Mouse (Mus musculus) lung, adult 18-20 months (tissue): ENCODE measurements at regions not wholly inside any gene's neighbourhood (a gene's known extent, or its start where the extent isn't known, plus 50 kb on each side); places are given as distances from the start of the nearest gene placed in this dataset.
"Not testable (repeated sequence)": the region's sequence is repeated elsewhere in the genome, so short reads cannot be mapped to it uniquely, and the experiment has no call there.

ENCODE experiments used
- DNase-seq, 2 experiments: peaks; one replicate each; pipeline ENCODE4 v3.0.0; 2022; ENCODE audit warnings: mixed read lengths in 2 of 2

DNA sequence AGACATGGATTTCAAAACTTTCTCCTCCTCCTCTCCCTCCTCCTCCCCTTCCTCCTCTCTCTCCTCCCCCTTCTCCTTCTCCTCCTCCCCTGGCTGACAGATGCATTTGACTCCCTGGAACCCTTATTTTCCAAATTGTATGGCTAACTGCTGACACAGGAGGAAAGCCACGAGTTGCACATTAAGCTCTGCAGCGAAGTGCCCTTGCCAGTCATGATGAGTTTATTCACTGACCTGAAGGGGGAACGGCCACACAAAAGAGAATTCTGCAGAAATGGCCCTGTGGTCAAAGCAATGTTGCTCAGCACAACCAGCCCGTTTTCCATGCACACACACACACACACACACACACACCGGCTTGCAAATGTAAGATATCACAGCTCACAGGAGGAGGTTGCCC is 112.6 kb downstream of the Tomm20 start:
- peak in 1 of 2 experiments; percentile 36 for DNase-seq

DNA sequence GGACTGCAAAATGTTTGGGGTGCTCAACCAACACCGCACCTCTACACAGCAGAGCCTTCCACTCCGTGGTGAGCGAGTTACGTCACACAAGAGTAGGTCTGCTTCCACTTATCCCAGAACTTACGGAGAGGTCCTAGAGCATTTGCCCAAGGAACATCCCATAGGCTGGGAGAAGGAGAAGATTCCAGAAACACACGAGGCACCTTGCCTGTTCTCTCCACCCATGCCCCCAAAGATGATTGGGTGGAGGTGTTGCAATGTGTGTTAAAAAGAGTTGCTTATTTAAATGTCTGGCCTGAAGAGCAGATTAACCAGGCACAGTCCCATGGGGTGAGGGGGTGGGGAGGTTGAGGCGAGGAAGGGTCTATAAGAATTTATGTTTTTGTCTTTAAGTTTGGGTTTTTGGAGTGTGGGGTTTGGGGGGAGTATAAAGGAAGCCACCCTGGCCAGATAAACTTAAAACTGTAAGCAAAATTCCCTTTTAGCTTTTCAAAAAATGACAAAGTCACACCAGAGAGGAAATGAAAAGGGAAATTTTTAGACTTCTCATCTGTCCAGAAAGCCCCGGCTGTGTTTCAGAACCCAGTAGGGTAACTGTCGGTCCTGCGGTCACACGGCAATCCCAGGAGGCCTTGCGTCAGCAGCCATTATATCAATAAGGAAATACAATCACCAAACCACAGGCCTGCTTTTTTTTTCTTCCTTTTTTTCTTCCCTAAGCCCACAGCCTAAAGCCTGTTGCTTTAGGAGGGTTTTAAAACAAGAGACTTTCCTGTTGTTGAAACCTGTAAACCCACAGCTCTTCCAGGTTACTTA is 113.3 kb downstream of the Tomm20 start:
- peak; percentile 77 to 83 for DNase-seq

DNA sequence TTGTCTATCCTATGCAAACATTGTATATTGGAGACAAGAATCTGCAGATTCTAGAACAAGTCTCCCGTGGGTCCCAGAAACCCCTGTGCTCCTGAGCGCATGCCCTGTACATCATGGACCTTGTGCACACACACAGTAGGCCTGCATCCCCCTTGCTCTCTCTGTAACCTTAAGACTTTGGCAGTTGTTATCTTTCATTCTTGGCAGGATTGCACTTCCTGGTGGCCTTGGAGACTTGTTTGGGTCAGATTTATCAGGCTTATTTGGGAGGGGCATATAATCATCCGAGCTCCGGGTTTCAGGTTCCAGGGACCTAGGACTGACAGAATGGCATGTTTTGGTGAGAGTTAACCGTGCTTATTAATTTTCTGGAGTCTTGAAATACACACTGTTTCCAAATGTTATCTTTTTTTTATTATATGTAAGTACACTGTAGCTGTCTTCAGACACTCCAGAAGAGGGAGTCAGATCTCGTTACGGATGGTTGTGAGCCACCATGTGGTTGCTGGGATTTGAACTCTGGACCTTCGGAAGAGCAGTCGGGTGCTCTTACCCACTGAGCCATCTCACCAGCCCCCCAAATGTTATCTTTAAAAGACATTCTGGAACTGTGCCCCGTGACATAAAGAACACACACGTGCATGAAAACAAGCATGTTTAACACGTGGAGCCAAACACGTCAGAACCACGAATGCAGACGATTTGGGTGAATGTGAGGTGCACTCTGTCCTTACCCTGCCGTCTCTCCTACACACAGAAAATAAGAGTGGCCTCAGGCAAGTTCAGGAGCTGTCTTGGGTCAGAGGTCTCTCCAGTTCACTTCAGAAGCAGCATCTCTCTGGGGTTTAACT is 114.1 kb downstream of the Tomm20 start:
- no peak for DNase-seq

DNA sequence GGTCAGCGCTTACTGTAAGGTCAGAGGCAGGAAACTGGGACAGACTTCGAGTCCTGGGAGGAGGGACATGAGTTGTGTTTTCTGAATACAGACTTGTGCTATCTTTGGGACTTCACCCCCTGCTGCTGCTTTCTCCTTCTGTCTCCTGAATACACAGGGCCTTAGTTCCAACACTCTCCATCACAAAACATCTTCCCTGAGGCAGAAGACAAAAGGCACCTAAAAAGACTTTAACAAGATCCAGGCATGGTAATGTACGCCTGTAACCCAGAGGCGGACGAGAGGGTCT is 115.5 kb downstream of the Tomm20 start:
- no peak for DNase-seq

DNA sequence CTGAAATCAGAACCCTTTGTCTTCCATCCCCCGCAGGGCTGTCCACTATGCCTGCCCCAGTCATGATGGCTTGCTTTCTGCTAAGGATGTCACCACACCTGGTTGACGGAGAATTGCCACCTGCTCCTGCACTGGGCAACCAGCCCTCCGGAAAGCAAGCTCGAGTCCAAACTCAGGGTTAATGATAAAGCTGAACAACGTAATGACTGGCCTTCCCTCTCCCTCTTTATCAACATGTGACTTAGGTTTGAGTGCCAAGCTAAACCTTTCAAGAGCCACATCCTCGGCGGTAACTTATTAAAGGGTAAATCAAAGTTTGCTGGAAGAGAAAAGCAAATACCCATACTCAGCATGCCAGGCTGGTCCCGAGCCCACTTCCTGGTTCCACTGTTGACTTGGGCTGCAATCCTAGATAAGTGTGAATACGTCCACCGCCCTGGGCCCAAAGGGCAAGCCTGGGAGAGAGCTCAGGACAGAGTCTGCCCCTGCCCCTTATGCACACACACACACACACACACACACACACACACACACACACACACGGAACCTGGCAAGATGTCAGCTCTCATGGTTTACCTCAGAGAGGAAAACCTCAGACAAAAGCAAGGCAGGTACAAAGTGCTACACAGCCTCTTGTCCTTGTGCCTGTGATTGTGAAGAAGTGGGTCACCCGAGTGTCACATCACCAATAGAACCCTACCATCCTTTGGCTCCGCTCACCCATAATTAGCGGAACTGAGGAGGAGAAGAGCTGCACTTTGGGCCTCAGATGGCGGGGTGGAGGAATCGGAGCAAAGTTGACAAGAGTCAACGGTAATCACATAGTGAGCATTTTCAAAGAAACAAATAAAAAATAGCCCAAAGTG is 116.0 kb downstream of the Tomm20 start:
- DNase-seq, result peak; percentile 92 to 94

DNA sequence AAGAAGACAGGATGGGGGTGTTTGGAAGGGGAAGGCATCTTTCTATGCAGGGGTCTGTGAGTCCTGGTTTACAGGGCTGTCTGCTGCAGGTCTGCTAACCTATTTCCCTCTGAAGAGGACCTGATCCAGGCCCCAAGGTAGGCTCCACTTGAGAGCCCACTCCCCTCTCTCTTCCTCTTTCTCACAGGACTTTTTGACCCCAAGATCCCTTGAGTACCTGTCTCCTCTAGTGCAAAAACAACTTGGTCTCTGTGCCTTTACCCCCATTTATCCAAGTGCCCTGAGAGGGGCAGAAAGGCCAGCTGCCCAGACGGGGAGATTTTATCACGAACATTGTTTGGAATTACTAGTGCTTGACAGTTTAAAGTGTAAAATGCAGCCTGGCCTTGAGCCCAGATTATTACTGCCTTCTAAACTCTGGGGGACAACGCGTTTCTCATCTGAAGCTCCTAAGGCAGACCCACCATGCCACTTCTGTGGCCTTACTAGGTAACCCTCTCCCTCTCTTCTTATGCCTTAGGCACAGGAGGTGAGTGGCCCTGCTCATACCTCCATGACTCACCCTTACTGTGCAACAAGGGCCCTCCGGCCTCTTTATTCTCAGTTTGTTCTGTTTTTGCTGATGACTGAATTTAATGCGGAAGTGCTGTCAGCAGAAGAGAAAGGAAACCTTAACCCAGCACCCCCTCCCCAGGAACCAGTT is 117.8 kb downstream of the Tomm20 start:
- peak; percentile 57 to 71 for DNase-seq

DNA sequence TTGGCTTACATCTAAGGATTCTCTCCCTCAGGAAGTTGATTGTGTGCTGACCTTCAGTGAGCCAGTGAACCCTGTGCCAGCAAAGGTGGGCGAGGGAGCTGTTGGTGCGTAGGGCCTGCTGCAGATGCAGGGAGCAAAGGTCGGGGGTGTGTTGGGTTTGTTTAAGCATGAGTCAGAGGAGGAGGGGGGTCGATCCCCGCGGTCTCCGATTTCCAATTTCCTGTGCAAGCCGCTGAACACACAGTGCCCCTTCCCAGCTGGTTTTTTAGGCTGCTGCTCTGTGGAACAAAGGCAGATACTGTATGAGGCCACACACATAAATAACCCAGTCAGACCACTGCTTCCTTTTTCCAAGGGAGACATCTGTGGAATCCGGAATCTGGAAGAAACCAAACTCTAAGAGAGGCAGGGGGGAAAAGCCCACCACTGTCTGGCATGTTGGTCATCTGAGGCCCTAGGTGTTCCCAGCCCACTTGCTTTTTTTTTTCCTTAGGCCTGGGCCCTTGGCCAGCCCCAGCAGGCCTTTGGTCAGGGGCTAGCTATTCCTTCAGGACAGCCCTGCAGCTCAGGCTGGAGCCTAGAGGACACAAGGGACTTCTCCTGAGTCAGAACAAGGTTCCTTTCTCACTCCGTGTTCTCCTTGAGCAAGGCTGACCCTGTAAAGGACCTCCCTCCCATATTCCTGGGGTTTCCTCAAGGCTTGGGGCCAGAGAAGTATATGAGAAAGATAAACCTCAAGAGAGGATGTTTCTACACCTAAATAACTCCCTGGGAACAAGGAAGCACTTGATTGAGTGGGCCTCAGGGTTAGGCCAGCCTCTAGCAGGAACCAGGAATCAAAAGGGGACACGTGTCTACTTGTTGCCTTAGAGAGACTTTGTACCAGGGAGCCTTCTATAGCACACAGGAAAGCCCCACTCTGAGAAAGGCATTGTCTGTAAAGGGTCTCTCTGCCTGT is 119.0 kb downstream of the Tomm20 start:
- DNase-seq, result peak; percentile 67 to 80

DNA sequence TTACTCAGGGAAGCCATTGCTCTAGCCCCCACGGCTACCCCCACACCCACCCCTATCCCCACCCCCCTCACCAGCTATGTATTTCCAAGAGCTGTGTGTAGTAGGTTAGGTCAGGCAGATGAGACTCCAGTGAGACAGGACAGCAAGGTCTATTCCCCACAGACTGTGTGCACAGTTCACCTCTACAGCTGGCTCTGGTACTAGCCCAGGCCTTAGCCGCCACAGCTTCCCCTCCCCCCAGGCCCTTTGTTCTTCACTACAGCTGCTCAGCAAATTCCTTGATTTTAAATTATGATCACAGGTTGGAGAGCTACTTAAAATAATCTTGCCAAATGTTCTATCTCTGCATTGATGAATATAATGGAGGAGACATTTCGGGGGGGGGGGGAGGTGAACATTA is 119.8 kb downstream of the Tomm20 start:
- DNase-seq, result peak in 1 of 2 experiments; percentile 50

DNA sequence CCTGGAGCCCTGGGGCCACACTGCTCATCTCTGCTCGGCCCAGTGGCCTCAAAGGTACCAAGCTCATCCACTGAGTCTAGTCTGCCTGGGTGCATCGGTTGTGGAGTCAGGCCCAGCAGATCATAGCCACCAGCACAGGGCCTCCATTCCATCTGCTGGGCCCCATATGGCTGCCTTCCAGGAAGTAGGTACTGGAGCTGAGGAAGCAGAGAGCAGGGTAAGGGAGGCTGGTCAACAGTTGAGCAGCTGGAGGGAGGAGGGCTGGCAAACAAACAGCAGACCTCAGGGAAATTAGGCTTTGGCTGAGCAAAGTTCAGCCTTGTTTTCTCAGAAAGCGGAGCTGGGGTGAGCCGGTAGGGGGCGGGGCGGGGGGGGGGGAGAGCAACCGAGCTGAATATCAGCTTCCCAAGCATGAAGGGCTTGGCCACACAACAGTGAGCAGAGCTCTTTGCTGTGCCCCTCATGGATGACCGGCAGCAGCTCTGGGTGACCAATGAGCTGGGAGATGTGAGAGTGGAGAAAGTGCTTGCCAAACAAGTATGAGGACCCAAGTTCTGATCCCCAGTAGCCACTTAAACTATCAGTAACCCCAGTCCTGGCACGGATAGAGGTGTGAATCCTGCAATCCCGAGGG is 121.0 kb downstream of the Tomm20 start:
- peak; percentile 62 to 68 for DNase-seq

DNA sequence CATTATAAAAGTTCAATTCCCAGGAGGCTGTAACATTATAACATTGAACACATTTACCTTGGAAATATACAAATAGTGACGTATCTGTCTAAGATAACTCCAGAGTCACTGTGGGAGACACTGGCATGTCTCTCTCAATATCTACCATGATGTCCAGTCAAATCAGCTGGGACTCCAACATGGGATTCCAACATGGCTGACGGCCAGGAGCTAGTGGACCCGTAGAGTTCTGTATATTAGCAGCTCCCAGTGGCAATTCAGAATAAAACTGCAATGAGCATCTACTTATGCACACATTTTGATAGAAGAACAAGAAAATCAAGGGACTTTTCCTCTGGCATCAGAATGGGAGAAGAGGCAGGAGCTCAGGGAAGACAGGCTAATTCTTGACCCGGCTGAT is 123.4 kb downstream of the Tomm20 start:
- DNase-seq, result no peak

DNA sequence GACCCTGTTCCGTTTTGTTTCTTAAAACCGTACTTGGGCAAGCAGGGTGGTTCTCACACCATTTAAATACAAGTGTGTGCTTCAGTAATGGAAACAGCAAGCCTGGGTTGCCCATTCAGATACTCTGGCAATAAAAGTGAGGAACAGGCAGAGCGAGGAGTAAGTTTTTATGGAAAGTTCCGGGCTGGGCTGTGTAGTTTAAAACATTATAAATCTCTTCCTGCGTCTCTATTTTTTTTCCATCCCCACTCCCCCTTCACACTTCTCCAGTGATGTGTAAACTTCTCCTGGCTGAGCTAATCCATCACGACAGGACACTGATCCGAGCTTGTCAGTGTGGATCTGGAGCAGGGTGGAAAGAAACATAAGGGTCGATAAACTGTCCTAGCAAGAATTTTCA is 124.4 kb downstream of the Tomm20 start:
- DNase-seq, result no peak

DNA sequence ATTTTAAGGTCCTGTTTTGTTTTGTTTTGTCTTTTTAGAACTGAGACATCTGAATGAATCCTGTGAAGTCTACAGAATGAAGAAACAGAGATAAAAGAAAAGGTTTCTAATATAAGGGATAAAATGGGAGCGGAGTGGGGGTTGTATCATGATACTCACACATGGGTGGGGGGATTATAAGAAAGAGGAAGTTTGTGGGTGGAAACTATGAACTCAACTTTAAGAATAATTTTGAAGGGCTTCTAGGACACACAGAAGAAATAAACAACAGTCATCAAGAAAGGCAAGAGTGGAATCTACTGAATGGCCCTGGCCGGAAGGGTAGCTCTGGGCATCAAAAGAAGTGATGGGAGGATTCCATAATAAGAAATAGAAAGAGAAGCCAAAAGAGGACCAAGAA is 125.1 kb downstream of the Tomm20 start:
- no peak for DNase-seq

DNA sequence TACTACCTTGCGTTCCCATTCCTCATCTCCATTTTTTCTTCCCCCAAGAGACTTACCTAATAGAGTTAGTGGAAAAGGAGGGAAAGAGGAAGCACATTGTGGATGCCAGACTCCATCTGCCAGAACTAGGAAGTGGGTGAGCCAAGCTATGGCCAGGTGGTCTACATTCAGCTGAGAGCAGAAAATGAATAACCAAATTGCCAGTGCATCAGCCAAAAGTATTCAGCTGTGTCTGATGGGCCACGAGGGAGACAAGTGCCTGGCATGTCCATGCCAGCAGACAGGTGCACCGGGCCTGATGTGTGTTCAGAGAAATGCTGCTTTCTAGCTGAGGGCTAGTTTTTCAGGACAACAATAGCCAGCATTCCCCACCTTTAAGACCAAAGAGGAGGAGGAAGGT is 126.4 kb downstream of the Tomm20 start:
- DNase-seq, result no peak

DNA sequence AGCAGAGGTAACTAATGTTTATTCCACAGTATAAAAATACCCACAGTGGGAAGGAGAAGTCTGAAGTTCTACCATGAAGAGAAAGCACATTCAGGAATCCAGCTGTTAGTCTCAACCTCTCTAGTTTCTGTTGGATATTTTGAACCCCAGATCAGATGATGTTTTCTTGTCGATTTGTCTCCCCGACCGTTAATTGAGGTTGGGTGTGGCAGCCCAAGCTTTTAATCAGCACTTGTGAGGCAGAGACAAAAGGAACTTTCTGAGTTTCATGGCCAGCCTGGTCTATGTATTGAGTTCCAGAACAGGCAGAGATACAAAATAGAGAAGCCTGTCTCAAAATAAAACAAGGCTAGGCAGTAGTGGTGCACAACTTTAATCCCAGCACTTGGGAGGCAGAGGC is 129.5 kb downstream of the Tomm20 start:
- DNase-seq, result no peak

DNA sequence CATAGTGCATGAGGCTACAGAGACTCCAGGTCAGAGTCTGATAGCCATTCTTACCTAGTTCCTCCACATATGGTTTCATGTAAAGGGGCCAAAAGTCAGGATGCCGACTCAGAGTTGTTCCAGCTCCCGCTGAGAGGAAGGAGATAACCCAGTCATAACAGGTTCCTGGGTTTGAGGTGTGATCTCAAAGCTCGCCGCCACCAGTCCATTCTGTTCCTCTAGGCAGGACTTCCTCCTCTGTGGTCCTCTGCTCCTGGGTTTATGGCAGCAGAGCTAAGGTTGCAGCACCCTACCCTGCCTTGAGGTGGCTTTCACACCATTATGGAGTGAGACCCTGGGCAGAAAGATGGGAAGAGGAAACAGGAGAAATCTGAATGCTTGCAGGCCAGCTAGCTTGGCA is 131.2 kb downstream of the Tomm20 start:
- DNase-seq, result no peak

DNA sequence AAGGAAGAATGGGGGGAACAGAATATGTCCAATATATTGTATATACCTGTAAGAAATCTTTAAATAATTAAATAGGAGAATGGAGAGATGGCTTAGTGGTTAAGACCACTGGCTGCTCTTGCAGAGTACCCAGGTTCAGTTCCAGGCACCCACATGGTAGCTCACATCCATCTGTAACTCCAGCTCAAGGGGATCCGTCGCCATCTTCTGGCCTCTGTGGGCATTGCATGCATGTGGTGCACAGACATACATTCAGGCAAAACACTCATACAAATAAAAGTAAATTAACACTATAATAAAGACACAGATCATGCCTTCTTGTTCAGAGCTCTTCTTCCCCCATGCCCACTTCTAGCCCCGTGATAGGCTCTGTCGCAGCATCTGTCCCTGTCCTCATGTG is 132.0 kb downstream of the Tomm20 start:
- DNase-seq, result no peak

DNA sequence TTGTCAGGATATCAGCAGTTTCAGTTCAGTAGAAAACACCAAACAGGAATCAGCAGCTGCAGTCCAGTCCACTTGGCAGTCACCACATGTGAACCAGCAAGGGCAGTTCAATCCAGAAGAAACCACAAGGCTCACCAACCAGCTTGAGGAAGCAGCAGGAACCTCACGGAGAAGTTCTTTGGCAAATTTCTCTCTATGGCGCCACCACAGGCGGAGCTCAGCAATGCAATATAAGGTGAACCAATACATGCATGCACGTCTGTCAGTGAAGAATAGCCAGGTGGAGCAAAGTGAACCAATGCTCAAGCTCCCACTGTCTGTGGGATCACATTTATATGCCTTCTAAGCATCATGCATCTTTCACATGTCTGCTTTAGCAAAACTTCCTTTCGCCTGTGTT is 132.9 kb downstream of the Tomm20 start:
- no peak for DNase-seq

DNA sequence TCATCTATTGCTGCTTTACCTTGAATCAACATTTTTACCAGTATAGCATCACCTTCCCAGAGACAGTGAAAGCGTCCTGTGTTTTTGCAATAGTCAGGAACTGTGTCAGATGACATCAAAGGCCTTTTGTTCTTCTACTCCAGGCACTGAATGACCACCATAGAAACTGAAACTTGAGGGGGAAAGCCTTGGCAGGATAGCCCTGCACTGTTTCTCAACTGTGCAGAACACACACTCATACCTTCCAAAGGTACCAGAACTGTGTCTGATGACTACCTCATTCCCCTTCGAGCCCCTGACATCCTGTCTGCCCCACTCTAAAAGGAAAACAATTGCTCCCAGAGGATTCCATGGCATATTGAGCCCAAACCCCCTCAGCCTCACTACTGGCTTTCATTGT is 134.3 kb downstream of the Tomm20 start:
- DNase-seq, result not testable (repeated sequence)

DNA sequence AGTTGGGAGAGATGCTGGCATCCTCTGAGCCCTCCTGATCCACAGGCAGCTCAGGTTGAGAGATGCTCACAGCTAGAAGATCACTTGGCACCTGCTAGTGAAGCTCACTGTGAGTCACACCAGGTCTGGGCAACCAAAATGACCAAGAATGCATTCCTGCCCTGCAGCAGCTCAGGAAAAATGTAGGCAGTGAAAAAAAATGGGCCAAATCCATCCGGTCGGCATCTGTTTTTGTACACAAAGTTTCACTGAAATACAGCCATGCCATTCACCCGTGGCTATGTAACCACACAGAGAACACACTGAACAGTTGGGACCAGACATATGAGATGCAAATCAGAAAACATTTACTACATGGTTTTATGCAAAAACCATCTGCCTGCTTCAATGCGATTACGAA is 135.1 kb downstream of the Tomm20 start:
- DNase-seq, result no peak

DNA sequence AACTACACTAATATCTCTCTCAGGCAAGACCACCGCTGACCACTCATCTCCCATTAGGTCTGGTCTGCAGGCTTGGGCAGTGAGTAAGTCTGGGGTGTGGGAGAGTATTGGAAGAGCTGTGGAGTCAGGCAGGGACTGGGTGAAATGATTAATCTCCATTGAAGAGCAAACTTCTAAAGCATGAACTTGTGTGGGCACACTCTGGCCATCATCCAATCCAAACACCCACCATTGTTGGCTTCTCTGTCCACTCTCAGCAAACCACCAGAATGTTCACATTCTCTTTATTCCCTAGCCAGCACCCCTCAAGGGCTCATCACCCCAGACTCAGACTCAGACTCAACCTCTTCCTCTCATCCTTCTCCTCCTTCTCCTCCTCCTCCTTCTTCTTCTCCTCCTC is 136.3 kb downstream of the Tomm20 start:
- DNase-seq, result no peak

DNA sequence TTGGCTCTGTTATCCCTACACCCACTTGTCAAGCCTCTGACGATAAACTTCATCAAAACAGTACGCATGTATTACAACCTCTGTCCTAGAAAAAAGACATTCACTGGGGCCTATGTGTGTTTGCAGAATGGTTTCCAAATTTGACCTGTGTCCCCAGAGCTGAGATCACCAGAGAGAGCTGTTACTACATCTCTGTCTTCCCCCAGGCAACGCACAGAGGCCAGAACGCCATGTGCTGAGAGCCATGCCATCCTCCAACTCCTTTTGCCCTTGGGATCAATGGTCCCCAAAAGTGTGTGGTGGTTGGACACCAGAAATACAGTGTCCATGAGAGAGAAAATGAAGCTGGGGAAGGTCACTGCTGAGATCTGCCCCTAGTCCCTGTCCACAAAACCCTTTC is 137.1 kb downstream of the Tomm20 start:
- DNase-seq, result no peak
